Mouse (Mus musculus): Measurements from ENCODE around the gene Iqgap2.

DNA sequence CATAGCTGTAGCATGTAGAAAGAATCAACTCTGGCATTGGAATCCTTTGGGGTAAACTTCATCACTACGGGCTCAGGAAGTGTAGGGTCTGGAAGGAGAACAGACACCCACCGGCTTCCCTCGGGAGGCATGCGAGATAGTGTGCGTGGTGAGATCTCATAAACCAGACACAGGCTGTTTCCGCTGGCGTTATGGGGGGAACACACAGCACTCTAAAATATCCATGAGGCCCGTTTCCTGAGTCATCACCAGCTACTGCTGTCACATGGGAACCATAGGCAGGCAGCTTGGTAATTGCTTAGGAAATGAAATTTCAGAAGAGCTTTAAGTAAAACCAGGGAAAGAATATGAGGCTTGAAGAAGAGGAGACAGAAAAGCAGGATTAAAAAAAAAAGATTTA lies 199.5 kb downstream of the Iqgap2 start:
- TF ChIP-seq POLR2A (IDR thresholded peaks at IDR 0.05; ENCODE audit: borderline replicate concordance, extremely low read depth, low read depth, low read length) (no peak), CTCF (IDR thresholded peaks at IDR 0.05; ENCODE audit: insufficient read depth, low read length) (no peak)
